Mouse (Mus musculus) ES-Bruce4 (cell line): ENCODE data around the gene Lnx2.

Experiments used
- CTCF ChIP-seq: IDR thresholded peaks from one replicate; pipeline ENCODE4 v1.8.1; 2011; ENCODE audit warnings: low read depth, low read length
- EP300 ChIP-seq: IDR thresholded peaks from 2 replicates; pipeline ENCODE4 v1.6.1; 2011; ENCODE audit warnings: low read depth, low read length; ENCODE audit not compliant: insufficient read depth
- POLR2A ChIP-seq: IDR thresholded peaks from one replicate; pipeline ENCODE4 v1.8.1; 2011; ENCODE audit warnings: low read length; ENCODE audit not compliant: insufficient read depth

GRCm38 (mm10) chr5:147018761-147019160 is 57.6 kb downstream of the Lnx2 start:
- no peak for TF ChIP-seq CTCF
- TF ChIP-seq EP300 = no peak
- TF ChIP-seq POLR2A = no peak
